Mouse (Mus musculus) megakaryocyte progenitor cell, adult 5-6 weeks (primary cell): ENCODE data around the gene Fcgr4. TPM values are rescaled to one million over a fixed set of nuclear protein-coding genes. Genes with fewer than 3 reads are reported as not detected.
"Not testable (repeated sequence)": the region's sequence is repeated elsewhere in the genome, so short reads cannot be mapped to it uniquely, and the experiment has no call there.

Experiments used
- ATAC-seq: replicated peaks from 2 replicates; pipeline ENCODE4 v1.8.0; 2016; ENCODE audit warnings: mild to moderate bottlenecking, moderate TSS enrichment, inconsistent platforms; ENCODE audit not compliant: poor library complexity
- total RNA-seq, 2 experiments: library from RNA; stranded (forward) in 1 of 2; stranded (reverse) in 1 of 2; fragments of 157-497, 149-512 nt in 1 of 2; fragments of 200-1000 nt in 1 of 2; gene quantifications; 2 replicates each; pipeline versions ENCODE4 v1.2.3 to v1.2.4; 2015 to 2017

Gene Fcgr4
- total RNA-seq, 2 experiments from 2014 or later: 5.4 to 7.7 TPM

DNA sequence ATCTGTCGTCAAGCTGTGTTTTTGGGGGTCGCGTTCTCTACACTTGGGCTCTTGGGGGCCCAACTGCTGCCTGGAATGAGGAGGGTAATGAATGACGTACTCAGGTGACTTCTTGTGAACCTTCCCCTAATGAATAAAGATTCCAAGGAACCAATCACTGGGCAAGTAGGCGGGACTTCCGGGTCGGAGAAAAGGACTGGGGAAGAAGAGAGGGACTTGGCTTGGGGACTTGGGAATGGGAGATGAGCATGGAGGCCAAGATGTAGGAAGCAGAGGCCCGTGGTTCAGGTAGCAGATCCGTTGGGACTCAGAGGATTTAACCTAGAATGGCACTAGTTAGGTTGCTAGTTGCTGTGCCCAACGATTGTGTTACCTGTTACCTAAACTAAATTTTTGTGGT lies 30.5 kb downstream of the Fcgr4 start:
- ATAC-seq: no peak

- ATAC-seq: peak; percentile 39
These were observed 32.1 kb downstream of the Fcgr4 start for GRCm38 (mm10) chr1:171050774-171051173.

DNA sequence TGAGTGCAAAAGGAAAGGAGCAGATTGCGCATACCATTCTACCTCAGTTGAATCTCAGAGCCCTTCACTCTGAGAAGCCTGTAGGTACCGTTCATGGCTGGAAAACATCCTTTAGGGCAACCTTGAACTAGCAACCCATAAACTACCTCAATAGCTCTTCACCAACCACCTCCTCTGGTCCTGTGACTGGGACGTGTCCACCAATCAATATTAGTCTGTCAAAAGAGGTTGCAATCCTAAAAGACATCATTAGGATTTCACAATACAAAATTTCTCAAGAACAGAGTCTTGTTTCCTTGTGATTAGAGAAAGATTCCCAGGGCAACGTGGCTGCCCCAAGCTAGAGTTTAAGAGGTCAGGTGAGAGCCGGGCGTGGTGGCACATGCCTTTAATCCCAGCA lies 34.6 kb downstream of the Fcgr4 start:
- ATAC-seq: peak; percentile 50

- peak; percentile 58 for ATAC-seq
These were observed 38.5 kb downstream of the Fcgr4 start for GRCm38 (mm10) chr1:171057253-171057652.

DNA sequence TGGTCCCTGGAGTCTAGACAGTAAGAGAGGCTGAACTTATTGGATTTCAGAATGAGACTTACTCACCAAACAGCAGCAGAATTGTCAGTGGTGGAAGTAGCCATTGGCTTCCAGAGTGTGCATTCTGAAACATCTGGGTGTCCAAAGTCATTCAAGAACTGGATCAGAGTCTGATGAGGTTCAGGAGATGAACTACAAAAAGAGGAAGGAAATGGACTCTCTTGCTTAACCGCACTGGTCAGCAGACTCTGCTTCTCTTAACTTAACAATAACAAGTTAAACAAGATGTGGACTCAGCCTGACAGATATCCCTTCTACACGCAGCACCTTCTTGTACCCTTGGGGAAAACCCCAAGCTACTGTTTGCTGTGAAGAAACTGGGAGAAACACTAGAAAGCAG lies 40.5 kb downstream of the Fcgr4 start:
- peak; percentile 21 for ATAC-seq

- no peak for ATAC-seq
These were observed 41.7 kb downstream of the Fcgr4 start for GRCm38 (mm10) chr1:171060392-171060791.

- no peak for ATAC-seq
These were observed 42.8 kb downstream of the Fcgr4 start for GRCm38 (mm10) chr1:171061566-171061965.

DNA sequence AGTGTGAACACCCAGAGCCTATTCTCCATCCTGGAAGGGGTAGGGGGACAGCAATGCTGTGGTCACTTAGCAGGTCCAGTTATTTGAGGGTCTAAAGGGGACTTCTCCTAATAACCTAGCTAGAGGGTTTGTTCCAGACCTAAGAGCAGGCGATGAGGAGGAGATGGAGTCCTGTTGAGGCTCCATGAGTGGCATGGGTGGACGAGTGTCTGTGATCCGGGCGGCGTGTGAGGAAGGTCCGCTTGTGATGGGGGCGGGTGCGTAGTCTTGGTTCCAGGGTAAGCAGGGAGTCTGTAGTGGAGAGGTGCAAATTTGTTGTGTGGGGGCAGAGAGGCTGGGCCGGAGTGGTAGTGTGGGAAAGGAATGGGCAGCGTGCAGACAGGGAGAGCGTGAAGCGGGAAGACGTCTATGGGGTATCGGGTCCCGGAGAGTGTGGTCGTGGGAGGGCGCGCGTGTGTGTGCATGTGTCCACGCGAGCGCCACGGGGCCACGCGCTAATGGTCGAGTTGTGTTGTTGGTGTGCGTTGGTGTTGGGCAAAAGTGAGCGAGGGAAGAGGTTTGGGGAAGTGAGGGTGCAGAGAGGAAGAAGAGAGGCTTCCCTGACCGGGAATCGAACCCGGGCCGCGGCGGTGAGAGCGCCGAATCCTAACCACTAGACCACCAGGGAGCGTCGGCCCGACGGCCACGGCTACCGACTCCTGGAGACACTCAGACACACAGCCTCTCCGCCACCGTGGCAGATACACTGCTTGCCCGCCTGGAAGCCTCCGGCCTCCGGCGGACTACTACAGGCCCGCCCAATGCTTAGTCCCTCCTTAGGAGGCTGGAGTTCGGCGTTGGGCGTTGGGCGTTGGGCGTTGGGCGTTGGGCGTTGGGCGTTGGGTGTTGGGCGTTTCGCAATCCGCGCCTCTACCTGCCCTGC lies 45.1 kb downstream of the Fcgr4 start:
- peak; percentile 38 for ATAC-seq

- peak; percentile 42 for ATAC-seq
These were observed 45.9 kb downstream of the Fcgr4 start, which contains the start of gene Fcgr3 for GRCm38 (mm10) chr1:171064491-171065242. Gene Fcgr3, minus strand, starts transcription at chr1:171064935.

- peak; percentile 7 for ATAC-seq
These were observed 46.5 kb downstream of the Fcgr4 start for GRCm38 (mm10) chr1:171065243-171065587.

DNA sequence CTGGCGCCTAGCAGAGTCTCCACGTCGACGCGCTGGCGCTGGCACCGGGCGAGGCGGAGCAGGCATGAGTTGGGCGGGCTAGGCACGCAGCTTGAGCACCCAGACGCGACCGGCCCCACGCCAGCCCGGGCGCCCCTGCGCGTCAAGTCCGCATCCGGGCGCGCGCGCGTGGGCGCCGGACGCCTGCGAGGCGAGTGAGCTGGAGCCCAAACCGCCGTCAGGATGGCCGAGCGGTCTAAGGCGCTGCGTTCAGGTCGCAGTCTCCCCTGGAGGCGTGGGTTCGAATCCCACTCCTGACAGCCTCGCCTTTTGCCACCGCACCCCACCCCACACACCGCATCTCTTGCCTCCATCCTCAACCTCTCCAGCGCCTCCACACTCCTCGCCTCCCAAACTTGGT lies 47.0 kb downstream of the Fcgr4 start:
- not testable (repeated sequence) for ATAC-seq

DNA sequence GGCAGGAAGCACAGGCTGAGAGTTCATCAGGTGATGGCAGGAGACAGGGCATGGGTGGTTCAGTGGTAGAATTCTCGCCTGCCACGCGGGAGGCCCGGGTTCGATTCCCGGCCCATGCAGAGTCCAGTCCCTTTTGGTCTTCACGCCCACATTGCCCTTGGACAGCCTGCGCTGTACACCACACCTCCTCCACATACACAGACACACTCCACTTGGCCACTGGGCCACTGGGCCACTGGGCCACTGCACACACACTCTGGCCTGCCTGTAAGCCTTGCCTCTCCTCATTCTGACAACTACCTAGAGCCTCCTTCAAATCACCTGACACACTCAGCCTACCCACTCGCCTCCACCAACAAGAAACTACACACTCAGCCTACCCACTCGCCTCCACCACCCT lies 47.9 kb downstream of the Fcgr4 start:
- peak; percentile 26 for ATAC-seq

GRCm38 (mm10) chr1:171067928-171068327 lies 49.2 kb downstream of the Fcgr4 start:
- not testable (repeated sequence) for ATAC-seq

DNA sequence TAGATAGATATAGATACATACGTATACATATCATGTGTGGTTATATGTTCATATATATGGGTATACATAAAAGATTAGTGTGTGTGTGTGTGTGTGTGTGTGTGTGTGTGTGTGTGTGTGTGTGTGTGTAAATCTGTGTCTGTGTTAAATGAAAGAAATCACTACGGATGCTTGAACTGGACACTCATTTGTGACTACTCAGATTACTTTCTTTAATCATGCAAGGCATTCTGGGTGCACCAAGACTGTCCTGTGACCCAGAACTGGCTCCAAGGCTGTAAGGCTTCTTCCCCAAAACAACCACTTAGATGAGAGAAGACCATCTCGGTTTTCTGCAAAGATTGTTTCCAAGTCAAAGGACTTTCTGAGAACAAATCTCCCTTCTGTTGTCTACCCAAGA lies 50.8 kb downstream of the Fcgr4 start:
- not testable (repeated sequence) for ATAC-seq

DNA sequence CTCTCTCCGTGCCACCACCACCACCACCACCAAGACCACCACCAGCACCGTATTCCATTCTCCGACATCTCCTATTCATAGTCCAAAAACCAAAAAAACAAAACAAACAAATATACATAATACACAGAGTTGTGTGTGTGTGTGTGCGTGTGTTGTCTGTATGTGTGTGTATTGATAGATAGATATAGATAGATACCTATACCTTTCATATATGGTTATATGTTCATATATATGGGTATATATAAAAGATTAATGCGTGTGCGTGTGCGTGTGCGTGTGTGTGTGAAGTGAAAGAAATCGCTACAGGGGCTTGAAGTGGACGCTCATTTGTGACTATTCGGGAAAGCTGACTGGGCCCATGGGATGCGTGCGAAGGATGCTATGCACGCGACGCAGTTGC lies 52.2 kb downstream of the Fcgr4 start:
- ATAC-seq: not testable (repeated sequence)

DNA sequence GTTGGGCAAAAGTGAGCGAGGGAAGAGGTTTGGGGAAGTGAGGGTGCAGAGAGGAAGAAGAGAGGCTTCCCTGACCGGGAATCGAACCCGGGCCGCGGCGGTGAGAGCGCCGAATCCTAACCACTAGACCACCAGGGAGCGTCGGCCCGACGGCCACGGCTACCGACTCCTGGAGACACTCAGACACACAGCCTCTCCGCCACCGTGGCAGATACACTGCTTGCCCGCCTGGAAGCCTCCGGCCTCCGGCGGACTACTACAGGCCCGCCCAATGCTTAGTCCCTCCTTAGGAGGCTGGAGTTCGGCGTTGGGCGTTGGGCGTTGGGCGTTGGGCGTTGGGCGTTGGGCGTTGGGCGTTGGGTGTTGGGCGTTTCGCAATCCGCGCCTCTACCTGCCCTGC lies 53.0 kb downstream of the Fcgr4 start:
- peak; percentile 30 for ATAC-seq

DNA sequence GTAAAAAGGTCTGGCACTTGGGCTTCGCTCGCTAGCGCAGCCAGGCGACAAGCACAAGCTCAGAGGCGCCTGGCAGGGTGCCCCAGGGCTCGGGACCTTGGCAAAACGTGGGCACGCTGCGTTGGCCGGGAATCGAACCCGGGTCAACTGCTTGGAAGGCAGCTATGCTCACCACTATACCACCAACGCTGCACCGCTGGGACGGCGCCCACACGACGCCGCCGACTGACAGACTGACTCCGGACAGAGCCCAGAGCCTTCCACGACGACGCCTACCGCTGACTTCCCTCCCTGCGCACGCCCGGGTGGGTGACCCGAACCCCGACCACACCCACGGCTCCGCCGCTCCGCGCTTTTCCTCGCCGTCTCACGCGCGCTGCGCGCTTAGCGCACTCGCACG lies 53.5 kb downstream of the Fcgr4 start:
- ATAC-seq: peak; percentile 35

- ATAC-seq: peak; percentile 22
These were observed 55.6 kb downstream of the Fcgr4 start for GRCm38 (mm10) chr1:171074283-171074682.

- not testable (repeated sequence) for ATAC-seq
These were observed 57.5 kb downstream of the Fcgr4 start for GRCm38 (mm10) chr1:171076176-171076575.

GRCm38 (mm10) chr1:171077192-171077591 lies 58.5 kb downstream of the Fcgr4 start:
- not testable (repeated sequence) for ATAC-seq

GRCm38 (mm10) chr1:171077955-171078354 lies 59.2 kb downstream of the Fcgr4 start:
- peak; percentile 11 for ATAC-seq

- ATAC-seq: not testable (repeated sequence)
These were observed 59.7 kb downstream of the Fcgr4 start for GRCm38 (mm10) chr1:171078419-171078818.
